Mouse (Mus musculus): ENCODE data around the gene Ezr. TPM values are rescaled to one million over a fixed set of nuclear protein-coding genes. Genes with fewer than 3 reads are reported as not detected.

Ezr gene
- total and polyA plus RNA-seq, 3 experiments: 56.8 to 315 (median 99.9) TPM

DNA sequence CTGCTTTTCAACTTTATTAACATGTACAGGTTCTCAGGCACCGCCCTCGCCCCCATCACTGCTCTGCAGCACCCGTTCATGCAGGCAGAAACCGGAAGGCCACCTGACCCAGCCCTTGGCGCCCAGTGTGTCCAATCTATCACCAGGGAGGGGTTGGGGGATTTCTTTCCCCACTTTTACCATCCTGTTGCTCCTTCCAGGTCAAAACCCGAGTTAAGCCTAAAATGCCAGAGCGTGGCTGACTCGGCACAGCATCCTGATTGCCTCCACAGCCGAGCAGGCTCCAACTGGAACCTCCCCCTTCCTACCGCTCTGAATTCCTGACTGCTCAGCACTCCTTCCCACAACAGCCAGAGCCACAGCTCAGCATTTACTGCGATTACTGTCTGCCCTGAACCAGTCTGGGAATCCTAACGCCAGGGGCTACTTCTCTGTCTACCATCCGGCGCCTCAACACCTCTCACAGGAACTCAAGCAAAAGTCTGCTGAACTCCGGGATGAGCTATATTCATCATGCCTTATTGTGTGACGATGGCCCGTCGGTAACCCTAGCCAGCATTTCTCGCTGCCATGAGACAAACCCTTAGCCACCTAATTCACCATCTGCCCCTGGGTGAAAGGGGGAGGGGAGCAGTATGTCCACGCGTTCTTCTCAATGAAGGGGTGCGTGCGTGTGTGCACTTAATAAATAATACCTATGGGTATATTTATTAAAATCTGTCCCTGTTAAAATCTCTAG, 3.6 kb downstream of the Ezr start:
- DNase-seq (ENCODE audit: low spot score): peak; percentile 32
- Histone ChIP-seq H3K4me3 (ENCODE audit: low read depth, low read length) (peak overlapping the region; percentile 71), H3K27me3 (ENCODE audit: insufficient read depth, low read length) (no peaks in the 10 kb centered on the region), H3K4me1 (ENCODE audit: insufficient read depth, low read depth, low read length) (peaks cover 64% of the 10 kb centered on the region), H3K36me3 (replicated peaks) (peaks cover 46% of the 10 kb centered on the region), H3K9me3 (replicated peaks) (no peaks in the 10 kb centered on the region)
- ATAC-seq (ENCODE audit: extremely low read depth, insufficient number of reproducible peaks, low FRiP score, poor library complexity, severe bottlenecking): no peak
- TF ChIP-seq GATA2 (IDR thresholded peaks at IDR 0.05; ENCODE audit: borderline replicate concordance, low read depth, low read length): no peak
- no peak for TF ChIP-seq POLR2AphosphoS5 (IDR thresholded peaks at IDR 0.05; ENCODE audit: insufficient replicate concordance, low read depth, low read length)
- TF ChIP-seq CTCF (IDR thresholded peaks at IDR 0.05; ENCODE audit: low read depth, low read length): no peak
- no peak for TF ChIP-seq GATA1 (IDR thresholded peaks at IDR 0.05; ENCODE audit: borderline replicate concordance, low read length)
- no peak for TF ChIP-seq TAL1 (conservative IDR thresholded peaks at IDR 0.05; ENCODE audit: low read depth, low read length)

DNA sequence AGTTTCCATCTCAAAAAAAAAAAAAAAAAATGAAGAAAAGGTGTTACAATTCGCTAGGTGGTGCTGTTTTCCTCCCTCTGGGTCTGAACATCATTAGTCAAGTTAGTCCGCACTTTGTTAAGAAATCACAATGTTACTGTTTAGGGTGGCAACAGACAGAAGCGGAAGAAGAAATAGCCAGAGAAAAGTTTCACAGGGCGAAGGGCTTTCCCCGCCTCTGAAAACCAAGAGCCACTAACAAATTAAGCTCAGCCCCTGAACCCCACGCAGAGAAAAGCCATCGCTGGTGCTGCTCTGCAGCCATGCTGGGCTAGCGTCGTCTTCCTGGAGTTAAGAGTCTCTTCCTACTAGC, 4.3 kb downstream of the Ezr start:
- TF ChIP-seq GATA2 (IDR thresholded peaks at IDR 0.05; ENCODE audit: borderline replicate concordance, low read depth, low read length) (no peak), TAL1 (conservative IDR thresholded peaks at IDR 0.05; ENCODE audit: low read depth, low read length) (no peak), CTCF (IDR thresholded peaks at IDR 0.05; ENCODE audit: low read depth, low read length) (no peak), POLR2AphosphoS5 (IDR thresholded peaks at IDR 0.05; ENCODE audit: insufficient replicate concordance, low read depth, low read length) (no peak), GATA1 (IDR thresholded peaks at IDR 0.05; ENCODE audit: borderline replicate concordance, low read length) (no peak)
- Histone ChIP-seq H3K27me3 (ENCODE audit: insufficient read depth, low read length) (no peaks in the 10 kb centered on the region), H3K9me3 (replicated peaks) (no peaks in the 10 kb centered on the region), H3K4me3 (ENCODE audit: low read depth, low read length) (peak overlapping the region; percentile 71; the same call in 1 of the 2 replicates), H3K36me3 (replicated peaks) (peaks cover 52% of the 10 kb centered on the region), H3K4me1 (ENCODE audit: insufficient read depth, low read depth, low read length) (peaks cover 64% of the 10 kb centered on the region)
- peak; percentile 41 for DNase-seq (ENCODE audit: low spot score)
- ATAC-seq (ENCODE audit: extremely low read depth, insufficient number of reproducible peaks, low FRiP score, poor library complexity, severe bottlenecking): 0 out of 2 replicates have a peak, but pooled peaks have one; percentile 15

DNA sequence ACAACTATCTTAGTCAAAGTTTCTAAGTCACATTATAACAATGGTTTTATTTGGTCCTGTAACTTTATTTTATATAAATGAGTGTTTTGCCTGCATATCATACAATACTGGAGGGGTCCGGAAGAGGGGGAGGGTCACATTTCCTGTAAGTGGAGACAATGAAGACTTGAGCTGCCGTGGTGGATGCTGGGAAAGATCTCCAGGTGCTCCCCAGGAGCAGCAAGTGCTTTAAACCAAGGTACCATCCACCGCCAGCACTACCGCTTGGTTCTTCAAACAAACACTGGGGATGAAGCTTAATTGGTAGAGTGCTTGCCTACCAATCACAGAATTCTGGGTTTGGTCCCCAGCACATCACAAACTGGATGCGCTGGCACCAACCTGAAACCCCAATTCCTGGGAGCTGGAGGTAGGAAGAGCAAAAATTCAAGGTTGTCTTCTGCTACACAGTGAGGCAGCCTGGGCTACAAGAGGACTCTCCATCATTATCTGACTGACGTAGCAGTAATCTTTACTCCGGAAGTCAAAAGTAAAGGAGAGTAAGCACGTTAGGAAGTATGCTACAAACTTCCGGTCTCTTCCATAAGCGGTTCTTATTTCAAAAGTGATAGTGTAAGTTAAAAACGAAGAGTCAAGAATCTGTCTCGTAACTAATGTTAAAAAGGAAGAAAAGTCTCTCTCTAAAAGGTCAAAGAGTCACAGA, 4.8 kb downstream of the Ezr start:
- no peak overlapping the region for H3K4me3 ChIP-seq (ENCODE audit: low read depth, low read length)
- no peak for DNase-seq (ENCODE audit: low spot score)

DNA sequence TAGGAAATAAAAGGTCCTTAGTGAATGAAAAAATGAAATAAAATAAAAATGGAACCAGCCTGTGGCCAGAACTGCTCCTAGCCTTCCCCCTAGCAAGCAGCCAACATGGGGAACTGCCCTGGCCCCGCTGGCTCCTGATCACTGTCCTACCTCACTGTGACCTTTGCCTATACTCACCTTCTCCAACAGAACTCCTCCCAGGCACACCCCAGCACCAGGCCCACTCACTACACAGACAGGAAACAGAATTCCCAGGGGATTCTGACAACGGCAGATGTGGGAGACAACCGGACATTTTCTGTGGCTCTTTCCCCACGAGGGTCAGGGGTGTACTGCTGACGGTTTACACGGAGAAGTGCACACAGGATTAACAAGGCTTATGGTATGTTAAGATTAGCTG, 5.5 kb downstream of the Ezr start:
- ATAC-seq (ENCODE audit: extremely low read depth, insufficient number of reproducible peaks, low FRiP score, poor library complexity, severe bottlenecking): no peak
- H3K4me3 ChIP-seq (ENCODE audit: low read depth, low read length): no peak overlapping the region
- peaks cover 60% of the 10 kb centered on the region for H3K36me3 ChIP-seq (replicated peaks)
- no peak for DNase-seq (ENCODE audit: low spot score)
- TF ChIP-seq POLR2AphosphoS5 (IDR thresholded peaks at IDR 0.05; ENCODE audit: insufficient replicate concordance, low read depth, low read length): no peak
- TF ChIP-seq GATA2 (IDR thresholded peaks at IDR 0.05; ENCODE audit: borderline replicate concordance, low read depth, low read length): no peak
- no peak for TF ChIP-seq CTCF (IDR thresholded peaks at IDR 0.05; ENCODE audit: low read depth, low read length)
- TF ChIP-seq TAL1 (conservative IDR thresholded peaks at IDR 0.05; ENCODE audit: low read depth, low read length): no peak
- no peak for TF ChIP-seq GATA1 (IDR thresholded peaks at IDR 0.05; ENCODE audit: borderline replicate concordance, low read length)
- H3K9me3 ChIP-seq (replicated peaks): no peaks in the 10 kb centered on the region
- H3K4me1 ChIP-seq (ENCODE audit: insufficient read depth, low read depth, low read length): peaks cover 70% of the 10 kb centered on the region
- no peaks in the 10 kb centered on the region for H3K27me3 ChIP-seq (ENCODE audit: insufficient read depth, low read length)

More for the DNA sequence above, 4.8 kb downstream of the Ezr start:
- Histone ChIP-seq H3K36me3 (replicated peaks) (peaks cover 53% of the 10 kb centered on the region), H3K4me1 (ENCODE audit: insufficient read depth, low read depth, low read length) (peaks cover 64% of the 10 kb centered on the region), H3K9me3 (replicated peaks) (no peaks in the 10 kb centered on the region), H3K27me3 (ENCODE audit: insufficient read depth, low read length) (no peaks in the 10 kb centered on the region)
- TF ChIP-seq GATA1 (IDR thresholded peaks at IDR 0.05; ENCODE audit: borderline replicate concordance, low read length) (no peak), GATA2 (IDR thresholded peaks at IDR 0.05; ENCODE audit: borderline replicate concordance, low read depth, low read length) (no peak), TAL1 (conservative IDR thresholded peaks at IDR 0.05; ENCODE audit: low read depth, low read length) (no peak), CTCF (IDR thresholded peaks at IDR 0.05; ENCODE audit: low read depth, low read length) (no peak), POLR2AphosphoS5 (IDR thresholded peaks at IDR 0.05; ENCODE audit: insufficient replicate concordance, low read depth, low read length) (no peak)
- no peak for ATAC-seq (ENCODE audit: extremely low read depth, insufficient number of reproducible peaks, low FRiP score, poor library complexity, severe bottlenecking)

DNA sequence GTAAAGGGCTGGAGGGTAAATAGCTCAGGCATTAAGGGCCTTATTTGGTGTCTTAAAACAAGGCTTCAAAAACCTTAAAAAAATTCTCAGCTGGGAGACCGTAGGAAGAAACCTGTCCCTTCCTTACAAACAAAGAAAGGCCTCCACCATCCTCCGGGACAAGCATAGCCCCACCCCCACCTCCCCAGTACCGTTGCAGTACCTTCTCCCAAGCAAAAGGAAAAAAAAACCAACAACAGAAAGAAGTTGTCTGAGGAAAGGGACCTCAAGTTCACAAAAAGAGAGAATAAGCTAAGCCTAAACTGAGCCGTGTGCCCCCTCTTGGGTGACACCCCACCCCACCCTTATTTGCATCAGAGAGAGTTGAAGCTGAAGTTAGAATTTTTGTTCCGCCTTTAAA, 6.0 kb downstream of the Ezr start:
- Histone ChIP-seq H3K27me3 (ENCODE audit: insufficient read depth, low read length) (no peaks in the 10 kb centered on the region), H3K36me3 (replicated peaks) (peaks cover 65% of the 10 kb centered on the region), H3K4me1 (ENCODE audit: insufficient read depth, low read depth, low read length) (peaks cover 70% of the 10 kb centered on the region), H3K9me3 (replicated peaks) (no peaks in the 10 kb centered on the region), H3K4me3 (ENCODE audit: low read depth, low read length) (no peak overlapping the region)
- DNase-seq (ENCODE audit: low spot score) (no peak), ATAC-seq (ENCODE audit: extremely low read depth, insufficient number of reproducible peaks, low FRiP score, poor library complexity, severe bottlenecking) (no peak)
- TF ChIP-seq GATA1 (IDR thresholded peaks at IDR 0.05; ENCODE audit: borderline replicate concordance, low read length) (no peak), CTCF (IDR thresholded peaks at IDR 0.05; ENCODE audit: low read depth, low read length) (no peak), TAL1 (conservative IDR thresholded peaks at IDR 0.05; ENCODE audit: low read depth, low read length) (no peak), POLR2AphosphoS5 (IDR thresholded peaks at IDR 0.05; ENCODE audit: insufficient replicate concordance, low read depth, low read length) (no peak), GATA2 (IDR thresholded peaks at IDR 0.05; ENCODE audit: borderline replicate concordance, low read depth, low read length) (no peak)

DNA sequence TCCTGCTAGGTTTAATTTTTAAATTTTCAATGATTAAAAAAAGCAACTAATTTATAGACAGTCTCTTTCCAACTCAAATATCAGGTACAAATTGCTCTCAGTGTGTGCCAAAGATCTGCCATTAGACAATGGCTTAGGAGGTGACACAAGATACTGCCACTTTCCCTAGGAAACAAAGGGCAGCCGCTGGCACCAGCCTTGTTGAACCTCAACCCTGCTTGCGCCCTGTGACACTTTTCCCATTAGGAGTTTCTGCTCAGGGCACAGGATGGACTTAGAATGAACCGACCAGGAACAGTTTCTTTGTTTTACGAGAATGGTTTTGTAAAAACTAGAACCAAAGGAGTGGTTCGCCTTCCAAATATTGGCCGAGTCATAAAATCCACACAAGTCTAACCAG, 6.5 kb downstream of the Ezr start:
- DNase-seq (ENCODE audit: low spot score) (no peak), ATAC-seq (ENCODE audit: extremely low read depth, insufficient number of reproducible peaks, low FRiP score, poor library complexity, severe bottlenecking) (no peak)
- TF ChIP-seq CTCF (IDR thresholded peaks at IDR 0.05; ENCODE audit: low read depth, low read length) (no peak), POLR2AphosphoS5 (IDR thresholded peaks at IDR 0.05; ENCODE audit: insufficient replicate concordance, low read depth, low read length) (no peak), GATA2 (IDR thresholded peaks at IDR 0.05; ENCODE audit: borderline replicate concordance, low read depth, low read length) (no peak), GATA1 (IDR thresholded peaks at IDR 0.05; ENCODE audit: borderline replicate concordance, low read length) (no peak), TAL1 (conservative IDR thresholded peaks at IDR 0.05; ENCODE audit: low read depth, low read length) (no peak)
- H3K4me1 ChIP-seq (ENCODE audit: insufficient read depth, low read depth, low read length): peaks cover 69% of the 10 kb centered on the region
- H3K36me3 ChIP-seq (replicated peaks): peaks cover 69% of the 10 kb centered on the region
- H3K9me3 ChIP-seq (replicated peaks): no peaks in the 10 kb centered on the region
- H3K27me3 ChIP-seq (ENCODE audit: insufficient read depth, low read length): no peaks in the 10 kb centered on the region
- H3K4me3 ChIP-seq (ENCODE audit: low read depth, low read length): no peak overlapping the region
